Mouse (Mus musculus) erythroblast, embryonic 14.5 days (primary cell): Measurements from ENCODE around the gene Prepl.

Experiments used
- GATA1 ChIP-seq: IDR thresholded peaks from 2 replicates; pipeline ENCODE4 v1.6.1; 2012; ENCODE audit warnings: low read length, inconsistent platforms, mixed read lengths
- TAL1 ChIP-seq: IDR thresholded peaks from 3 replicates; pipeline ENCODE4 v1.6.1; 2012; ENCODE audit warnings: low read length, inconsistent platforms, mixed read lengths

DNA sequence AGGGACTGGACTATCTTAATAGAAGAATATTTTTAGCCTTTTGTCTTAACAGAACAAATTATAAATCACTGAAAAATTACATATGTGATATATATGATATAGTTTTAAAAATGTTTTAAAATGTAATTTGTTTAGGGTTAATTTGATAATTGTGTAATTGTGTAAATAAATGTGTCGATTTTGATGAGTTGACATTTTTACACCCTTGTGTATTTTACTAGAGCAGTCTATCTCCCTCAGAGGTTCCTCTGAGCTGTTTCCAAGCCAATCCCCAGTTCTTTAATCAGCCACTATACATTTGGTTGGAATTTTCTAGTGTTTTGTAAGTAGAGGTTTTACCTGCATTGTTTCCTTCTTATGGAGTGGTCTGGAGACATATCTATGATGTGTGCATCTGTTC lies 48.4 kb upstream of the Prepl start:
- TF ChIP-seq GATA1 (no peak), TAL1 (no peak)
